Comparison of ENCODE assay signal across 15 mouse cellular contexts in genomic region chr14:79658748-79659508, GRCm38 (mm10). TPM values are rescaled to one million over a fixed set of nuclear protein-coding genes. Genes with fewer than 3 reads are reported as not detected.
A peak's percentile ranks its signal among the peaks of the same experiment; 100 is the strongest.
DNase-seq lines count a peak whose midpoint lies in the region; ATAC-seq lines count a peak whose summit lies in the region.
"Had no signal": no experiment of that assay in that cellular context is flagged by ENCODE, and none has a peak within 500 bp of the region (broad histone marks: within the 10 kb centered on the region; RNA-seq: fewer than 3 reads in every experiment).

No protein-coding gene starts in this region.

- H3K9me3 ChIP-seq in forebrain, embryonic 10.5 days, result no peaks in the 10 kb centered on the region
- no peaks in the 10 kb centered on the region for H3K9me3 ChIP-seq in forebrain, embryonic 11.5 days (ENCODE audit: control insufficient read depth, low read length)
- no peaks in the 10 kb centered on the region for H3K9me3 ChIP-seq in neural tube, embryonic 12.5 days
- H3K9me3 ChIP-seq in hindbrain, embryonic 16.5 days (ENCODE audit: control insufficient read depth, low read length), result no peaks in the 10 kb centered on the region
- H3K9me3 ChIP-seq: kidney, embryonic 15.5 days; stomach, embryonic 15.5 days had no signal

- no peaks in the 10 kb centered on the region for H3K36me3 ChIP-seq in forebrain, embryonic 10.5 days (replicated peaks)
- H3K36me3 ChIP-seq in forebrain, embryonic 11.5 days (ENCODE audit: control insufficient read depth, insufficient read depth, low read length), result no peaks in the 10 kb centered on the region
- H3K36me3 ChIP-seq in neural tube, embryonic 12.5 days, result no peaks in the 10 kb centered on the region
- no peaks in the 10 kb centered on the region for H3K36me3 ChIP-seq in hindbrain, embryonic 16.5 days (ENCODE audit: control insufficient read depth, insufficient read depth, low read length)
- H3K36me3 ChIP-seq: kidney, embryonic 15.5 days; stomach, embryonic 15.5 days had no signal

- WGBS in forebrain, embryonic 10.5 days, result 82% methylated on average over 6 of the region's 6 CpGs
- WGBS in forebrain, embryonic 11.5 days, result 76% methylated on average over 6 of the region's 6 CpGs
- WGBS in neural tube, embryonic 12.5 days, result 55% methylated on average over 6 of the region's 6 CpGs
- WGBS in hindbrain, embryonic 16.5 days, result 46% methylated on average over 6 of the region's 6 CpGs

- no peak overlapping the region for H3K4me2 ChIP-seq in forebrain, embryonic 11.5 days (ENCODE audit: low read depth, low read length, severe bottlenecking)
- no peak overlapping the region for H3K4me2 ChIP-seq in neural tube, embryonic 12.5 days (replicated peaks)
- H3K4me2 ChIP-seq in hindbrain, embryonic 16.5 days (ENCODE audit: low read length), result no peak overlapping the region
- H3K4me2 ChIP-seq: heart, embryonic 11.5 days; kidney, embryonic 15.5 days; stomach, embryonic 15.5 days had no signal

- no peak for DNase-seq in forebrain, embryonic 10.5 days (ENCODE audit: extremely low spot score, low spot score)
- no peak for DNase-seq in forebrain, embryonic 11.5 days (ENCODE audit: low spot score)
- DNase-seq in neural tube, embryonic 10.5 days (ENCODE audit: extremely low spot score, low spot score), result no peak
- DNase-seq in right cerebral cortex, postnatal 36 days (ENCODE audit: low spot score in 2 of 2), result no peak
- DNase-seq in left cerebral cortex, adult 18-20 months (ENCODE audit: low spot score in 2 of 2), result no peak
- no peak for DNase-seq in gastrocnemius, postnatal 10 days
- DNase-seq: liver, postnatal 0 days; thymus, postnatal 25 days had no signal

- no peak overlapping the region for H3K9ac ChIP-seq in forebrain, embryonic 11.5 days (ENCODE audit: low read length)
- H3K9ac ChIP-seq in neural tube, embryonic 12.5 days, result no peak overlapping the region
- no peak overlapping the region for H3K9ac ChIP-seq in hindbrain, embryonic 16.5 days (ENCODE audit: low read depth, low read length)
- H3K9ac ChIP-seq: kidney, embryonic 15.5 days; liver, postnatal 0 days; stomach, embryonic 15.5 days had no signal

- H3K27me3 ChIP-seq in forebrain, embryonic 10.5 days (ENCODE audit: poor library complexity, severe bottlenecking), result peaks cover 23% of the 10 kb centered on the region
- H3K27me3 ChIP-seq in forebrain, embryonic 11.5 days (ENCODE audit: control insufficient read depth, insufficient read depth, low read length), result peaks cover 2% of the 10 kb centered on the region; the same call in 1 of the 2 replicates
- peaks cover 4% of the 10 kb centered on the region; the same call in 1 of the 2 replicates for H3K27me3 ChIP-seq in neural tube, embryonic 12.5 days (replicated peaks)
- H3K27me3 ChIP-seq in hindbrain, embryonic 16.5 days (replicated peaks; ENCODE audit: control insufficient read depth, insufficient read depth, low read length), result no peaks in the 10 kb centered on the region
- H3K27me3 ChIP-seq: stomach, embryonic 15.5 days had no signal

- ATAC-seq in forebrain, embryonic 11.5 days (replicated peaks; ENCODE audit: low FRiP score), result no peak
- ATAC-seq in neural tube, embryonic 12.5 days (ENCODE audit: low FRiP score, low read depth), result peak; percentile 31
- peak; percentile 75 for ATAC-seq in hindbrain, embryonic 16.5 days
- ATAC-seq: liver, postnatal 0 days had no signal

- no peak overlapping the region for H3K4me3 ChIP-seq in forebrain, embryonic 10.5 days
- H3K4me3 ChIP-seq in forebrain, embryonic 11.5 days (ENCODE audit: low read depth, low read length), result no peak overlapping the region
- H3K4me3 ChIP-seq in neural tube, embryonic 12.5 days, result no peak overlapping the region
- H3K4me3 ChIP-seq in hindbrain, embryonic 16.5 days (ENCODE audit: low read length), result no peak overlapping the region
- H3K4me3 ChIP-seq: kidney, embryonic 15.5 days; stomach, embryonic 15.5 days had no signal

- 0 out of 2 replicates have a peak overlapping the region, but pooled peaks have one; percentile 57 for H3K27ac ChIP-seq in forebrain, embryonic 10.5 days
- H3K27ac ChIP-seq in forebrain, embryonic 11.5 days (ENCODE audit: low read depth, low read length), result no peak overlapping the region
- no peak overlapping the region for H3K27ac ChIP-seq in neural tube, embryonic 12.5 days
- peak overlapping the region; percentile 20; the same call in 1 of the 2 replicates for H3K27ac ChIP-seq in hindbrain, embryonic 16.5 days (ENCODE audit: low read depth, low read length)
- H3K27ac ChIP-seq: kidney, embryonic 15.5 days; macrophage; stomach, embryonic 15.5 days had no signal

- peaks cover 28% of the 10 kb centered on the region for H3K4me1 ChIP-seq in forebrain, embryonic 10.5 days
- H3K4me1 ChIP-seq in forebrain, embryonic 11.5 days (replicated peaks; ENCODE audit: control insufficient read depth, insufficient read depth, low read length), result peaks cover 2% of the 10 kb centered on the region; the same call in 1 of the 2 replicates
- H3K4me1 ChIP-seq in neural tube, embryonic 12.5 days, result peaks cover 26% of the 10 kb centered on the region
- H3K4me1 ChIP-seq in hindbrain, embryonic 16.5 days (ENCODE audit: control insufficient read depth, insufficient read depth, low read depth, low read length), result peaks cover 9% of the 10 kb centered on the region

RNA-seq across cellular contexts. Expression of gene Cnmd, which starts 3.0 kb away (rescaled TPM):
- 1.7 TPM in 2 replicates for polyA plus RNA-seq in forebrain, embryonic 10.5 days (2016; fragmentation: Nextera tagmentation; extraction: Ambion mirVana)
- polyA plus RNA-seq in forebrain, embryonic 11.5 days (2014; fragmentation: Nextera tagmentation; extraction: Ambion mirVana), result 3.4 and 4.1 TPM in 2 replicates
- polyA plus RNA-seq in neural tube, embryonic 12.5 days (2016; fragmentation: Nextera tagmentation; extraction: Ambion mirVana), result 11.3 and 15.2 TPM in 2 replicates
- polyA plus RNA-seq in hindbrain, embryonic 16.5 days (2015; fragmentation: Nextera tagmentation; extraction: Ambion mirVana), result 2.8 and 6.9 TPM in 2 replicates
- total RNA-seq in left cerebral cortex, adult 18-20 months (2021), result 1 to 10 TPM; 1.5 to 2.2 TPM
- total RNA-seq in gastrocnemius, postnatal 10 days (2021), result 1 to 10 TPM; 1.2 to 3.0 TPM
- polyA plus RNA-seq: macrophage; small intestine, adult 2 months had no signal

Comparison
In these comparisons a context has a peak if more than half of its experiments do, and no peak if none do; other contexts are left out.
1. H3K27ac ChIP-seq: peak in forebrain, embryonic 10.5 days (single experiment) and hindbrain, embryonic 16.5 days (single experiment); none in forebrain, embryonic 11.5 days (single experiment) and neural tube, embryonic 12.5 days (single experiment).